Mouse (Mus musculus): ENCODE data around the gene Gm19426.

The Gm19426 gene

GRCm38 (mm10) chr2:84743561-84743960, at the start of gene Gm19426:
Gene Gm19426 (minus strand): TSS chr2:84743655.
- DNase-seq (ENCODE audit: low read depth, low spot score), result peak; percentile 98

GRCm38 (mm10) chr2:84793154-84793553, 49.7 kb upstream of the Gm19426 start:
- DNase-seq (ENCODE audit: low read depth, low spot score), result no peak

- DNase-seq (ENCODE audit: low read depth, low spot score), result no peak
These were observed 49.1 kb upstream of the Gm19426 start for GRCm38 (mm10) chr2:84792516-84792915.

GRCm38 (mm10) chr2:84790418-84790817, 47.0 kb upstream of the Gm19426 start:
- DNase-seq (ENCODE audit: low read depth, low spot score), result no peak

GRCm38 (mm10) chr2:84788316-84788715, 44.9 kb upstream of the Gm19426 start:
- no peak for DNase-seq (ENCODE audit: low read depth, low spot score)

GRCm38 (mm10) chr2:84783840-84784566, 40.5 kb upstream of the Gm19426 start:
- DNase-seq (ENCODE audit: low read depth, low spot score), result no peak

GRCm38 (mm10) chr2:84783315-84783714, 39.9 kb upstream of the Gm19426 start:
- no peak for DNase-seq (ENCODE audit: low read depth, low spot score)

GRCm38 (mm10) chr2:84779210-84779609, 35.8 kb upstream of the Gm19426 start:
- peak; percentile 73 for DNase-seq (ENCODE audit: low read depth, low spot score)

GRCm38 (mm10) chr2:84777706-84778105, 34.3 kb upstream of the Gm19426 start:
- DNase-seq (ENCODE audit: low read depth, low spot score), result no peak

- no peak for DNase-seq (ENCODE audit: low read depth, low spot score)
These were observed 32.2 kb upstream of the Gm19426 start for GRCm38 (mm10) chr2:84775665-84776064.

- no peak for DNase-seq (ENCODE audit: low read depth, low spot score)
These were observed 31.8 kb upstream of the Gm19426 start, which contains the start of gene Serping1 for GRCm38 (mm10) chr2:84775241-84775640. Gene Serping1 (minus strand): TSS chr2:84775444.

GRCm38 (mm10) chr2:84774751-84775150, 31.3 kb upstream of the Gm19426 start:
- DNase-seq (ENCODE audit: low read depth, low spot score), result peak; percentile 95

- no peak for DNase-seq (ENCODE audit: low read depth, low spot score)
These were observed 29.7 kb upstream of the Gm19426 start for GRCm38 (mm10) chr2:84773195-84773594.

- DNase-seq (ENCODE audit: low read depth, low spot score), result no peak
These were observed 29.0 kb upstream of the Gm19426 start for GRCm38 (mm10) chr2:84772454-84772853.

- no peak for DNase-seq (ENCODE audit: low read depth, low spot score)
These were observed 27.0 kb upstream of the Gm19426 start for GRCm38 (mm10) chr2:84770501-84770900.

- no peak for DNase-seq (ENCODE audit: low read depth, low spot score)
These were observed 19.4 kb upstream of the Gm19426 start for GRCm38 (mm10) chr2:84762818-84763217.

GRCm38 (mm10) chr2:84762295-84762694, 18.8 kb upstream of the Gm19426 start:
- peak; percentile 85 for DNase-seq (ENCODE audit: low read depth, low spot score)

GRCm38 (mm10) chr2:84761840-84762239, 18.4 kb upstream of the Gm19426 start:
- DNase-seq (ENCODE audit: low read depth, low spot score), result no peak

GRCm38 (mm10) chr2:84761309-84761708, 17.9 kb upstream of the Gm19426 start:
- DNase-seq (ENCODE audit: low read depth, low spot score), result no peak

- no peak for DNase-seq (ENCODE audit: low read depth, low spot score)
These were observed 17.3 kb upstream of the Gm19426 start for GRCm38 (mm10) chr2:84760777-84761176.

- peak; percentile 65 for DNase-seq (ENCODE audit: low read depth, low spot score)
These were observed 15.2 kb upstream of the Gm19426 start for GRCm38 (mm10) chr2:84758542-84759127.

GRCm38 (mm10) chr2:84757026-84757682, 13.7 kb upstream of the Gm19426 start:
- peak; percentile 71 for DNase-seq (ENCODE audit: low read depth, low spot score)

GRCm38 (mm10) chr2:84756245-84756644, 12.8 kb upstream of the Gm19426 start:
- no peak for DNase-seq (ENCODE audit: low read depth, low spot score)
